Mouse (Mus musculus): ENCODE measurements around the gene Socs7. TPM values are rescaled to one million over a fixed set of nuclear protein-coding genes. Genes with fewer than 3 reads are reported as not detected.
"Not testable (repeated sequence)": the region's sequence is repeated elsewhere in the genome, so short reads cannot be mapped to it uniquely, and the experiment has no call there.

Gene Socs7
- polyA plus RNA-seq, 1 experiment from 2014 or later: 3.9 TPM

DNA sequence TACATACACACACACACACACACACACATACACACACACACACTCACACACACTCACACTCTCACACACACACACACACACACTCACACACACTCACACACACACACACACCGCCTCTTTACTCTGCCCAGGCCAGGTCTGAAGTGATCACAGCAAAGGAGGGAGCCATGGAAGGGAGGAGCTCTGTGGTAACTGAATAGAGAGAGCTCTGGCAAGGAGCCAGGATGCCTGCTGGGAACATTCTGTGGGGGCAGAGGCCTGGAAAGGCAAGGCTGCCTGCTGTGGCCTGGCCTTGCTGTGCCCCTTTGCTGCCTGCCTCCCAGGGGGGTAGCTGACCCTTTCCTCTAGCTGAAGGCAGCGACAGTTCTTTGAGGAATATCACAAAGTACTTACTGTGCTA lies 12.3 kb upstream of the Socs7 start:
- WGBS: 18% methylated on average over 2 of the region's 2 CpGs
- Histone ChIP-seq H3K27me3 (ENCODE audit: insufficient read depth, poor library complexity, severe bottlenecking) (no peaks in the 10 kb centered on the region; the same call in 1 of the 2 replicates), H3K9me3 (no peaks in the 10 kb centered on the region), H3K27ac (peak overlapping the region; percentile 41; the same call in 1 of the 2 replicates), H3K36me3 (no peaks in the 10 kb centered on the region), H3K4me1 (replicated peaks) (peaks cover 37% of the 10 kb centered on the region), H3K4me3 (0 out of 2 replicates have a peak overlapping the region, but pooled peaks have one; percentile 3)
- DNase-seq (ENCODE audit: low spot score): peak; percentile 57

GRCm38 (mm10) chr11:97352027-97352684 lies 10.2 kb upstream of the Socs7 start, which contains the start of gene Gpr179:
TSS of gene Gpr179 (minus strand) at chr11:97352077.
- peak within 1 kb of the TSS; percentile 6; the same call in 1 of the 2 replicates for H3K27ac ChIP-seq
- no peak for DNase-seq (ENCODE audit: low spot score)
- no peak within 1 kb of the TSS for H3K4me3 ChIP-seq
- H3K4me1 ChIP-seq (replicated peaks): peaks cover 32% of the 10 kb centered on the region
- H3K9me3 ChIP-seq: no peaks in the 10 kb centered on the region
- H3K27me3 ChIP-seq (ENCODE audit: insufficient read depth, poor library complexity, severe bottlenecking): no peaks in the 10 kb centered on the region
- WGBS: 59% methylated on average over 3 of the region's 3 CpGs
- H3K36me3 ChIP-seq: no peaks in the 10 kb centered on the region

- no peak for DNase-seq (ENCODE audit: low spot score)
- Histone ChIP-seq H3K27ac (no peak overlapping the region), H3K36me3 (no peaks in the 10 kb centered on the region), H3K4me1 (replicated peaks) (peaks cover 32% of the 10 kb centered on the region), H3K4me3 (no peak overlapping the region), H3K27me3 (ENCODE audit: insufficient read depth, poor library complexity, severe bottlenecking) (no peaks in the 10 kb centered on the region), H3K9me3 (no peaks in the 10 kb centered on the region)
- 79% methylated on average over 4 of the region's 4 CpGs for WGBS
Measured at GRCm38 (mm10) chr11:97352935-97353597, 9.3 kb upstream of the Socs7 start.

- Histone ChIP-seq H3K4me1 (replicated peaks) (peaks cover 28% of the 10 kb centered on the region), H3K27ac (no peak overlapping the region), H3K9me3 (no peaks in the 10 kb centered on the region), H3K27me3 (ENCODE audit: insufficient read depth, poor library complexity, severe bottlenecking) (no peaks in the 10 kb centered on the region), H3K4me3 (no peak overlapping the region), H3K36me3 (no peaks in the 10 kb centered on the region)
- 89% methylated on average over 2 of the region's 2 CpGs for WGBS
- no peak for DNase-seq (ENCODE audit: low spot score)
Measured at GRCm38 (mm10) chr11:97354646-97355045, 7.7 kb upstream of the Socs7 start.

DNA sequence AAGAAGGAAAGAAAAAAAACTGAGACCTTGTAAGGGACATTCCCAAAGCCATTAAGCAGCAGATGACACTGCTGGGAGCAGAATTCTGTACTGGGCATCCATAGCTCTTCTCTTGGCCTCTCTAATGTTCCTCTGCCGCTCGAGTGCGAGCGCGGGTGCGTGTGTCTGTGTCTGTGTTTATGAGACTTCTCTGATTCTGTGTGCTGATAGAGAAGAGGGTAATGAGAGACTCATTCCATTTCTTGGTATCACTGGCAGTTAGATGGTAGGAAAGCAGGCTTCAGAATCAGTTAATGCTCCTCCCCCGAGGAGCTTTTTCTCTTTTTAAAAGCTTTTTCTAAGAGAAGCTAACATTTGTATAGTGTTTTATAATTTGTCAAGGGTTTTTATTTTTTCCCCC lies 7.1 kb upstream of the Socs7 start:
- Histone ChIP-seq H3K9me3 (no peaks in the 10 kb centered on the region), H3K27ac (no peak overlapping the region), H3K27me3 (ENCODE audit: insufficient read depth, poor library complexity, severe bottlenecking) (no peaks in the 10 kb centered on the region), H3K36me3 (no peaks in the 10 kb centered on the region), H3K4me1 (replicated peaks) (peaks cover 22% of the 10 kb centered on the region), H3K4me3 (no peak overlapping the region)
- no peak for DNase-seq (ENCODE audit: low spot score)
- 91% methylated on average over 7 of the region's 7 CpGs for WGBS

- WGBS: 21% methylated on average over 6 of the region's 6 CpGs
- peak; percentile 60 for DNase-seq (ENCODE audit: low spot score)
Measured at GRCm38 (mm10) chr11:97357663-97358062, 4.7 kb upstream of the Socs7 start.

DNA sequence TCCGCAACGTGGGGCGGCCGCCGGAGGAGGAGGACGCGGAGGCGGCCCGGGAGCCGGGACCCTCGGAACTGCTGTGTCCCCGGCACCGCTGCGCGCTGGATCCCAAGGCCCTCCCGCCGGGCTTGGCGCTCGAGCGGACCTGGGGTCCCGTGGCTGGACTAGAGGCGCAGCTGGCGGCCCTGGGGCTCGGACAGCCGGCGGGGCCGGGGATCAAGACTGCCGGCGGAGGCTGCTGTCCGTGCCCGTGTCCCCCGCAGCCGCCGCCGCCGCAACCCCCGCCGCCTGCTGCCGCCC lies 245 bp downstream of the Socs7 start:
- Histone ChIP-seq H3K27me3 (ENCODE audit: insufficient read depth, poor library complexity, severe bottlenecking) (no peaks in the 10 kb centered on the region), H3K9me3 (no peaks in the 10 kb centered on the region), H3K36me3 (0 out of 2 replicates have a peak, but pooled peaks cover 4% of the 10 kb centered on the region), H3K27ac (peak overlapping the region; percentile 96), H3K4me3 (peak overlapping the region; percentile 100), H3K4me1 (replicated peaks) (peaks cover 39% of the 10 kb centered on the region)
- DNase-seq (ENCODE audit: low spot score): no peak
- WGBS: 0% methylated on average over 37 of the region's 39 CpGs

More at GRCm38 (mm10) chr11:97357663-97358062, 4.7 kb upstream of the Socs7 start:
- H3K9me3 ChIP-seq; H3K4me3 ChIP-seq; H3K27ac ChIP-seq; H3K4me1 ChIP-seq (replicated peaks); H3K36me3 ChIP-seq; H3K27me3 ChIP-seq (ENCODE audit: insufficient read depth, poor library complexity, severe bottlenecking): not testable (repeated sequence)

- Histone ChIP-seq H3K36me3 (peaks cover 7% of the 10 kb centered on the region; the same call in 1 of the 2 replicates), H3K27ac (peak overlapping the region; percentile 96), H3K4me1 (replicated peaks) (peaks cover 39% of the 10 kb centered on the region), H3K4me3 (peak overlapping the region; percentile 100), H3K9me3 (no peaks in the 10 kb centered on the region), H3K27me3 (ENCODE audit: insufficient read depth, poor library complexity, severe bottlenecking) (no peaks in the 10 kb centered on the region)
- WGBS: under 1% methylated on average over 49 of the region's 49 CpGs
- DNase-seq (ENCODE audit: low spot score): peak; percentile 61
Measured at GRCm38 (mm10) chr11:97362943-97363643, 742 bp downstream of the Socs7 start.

DNA sequence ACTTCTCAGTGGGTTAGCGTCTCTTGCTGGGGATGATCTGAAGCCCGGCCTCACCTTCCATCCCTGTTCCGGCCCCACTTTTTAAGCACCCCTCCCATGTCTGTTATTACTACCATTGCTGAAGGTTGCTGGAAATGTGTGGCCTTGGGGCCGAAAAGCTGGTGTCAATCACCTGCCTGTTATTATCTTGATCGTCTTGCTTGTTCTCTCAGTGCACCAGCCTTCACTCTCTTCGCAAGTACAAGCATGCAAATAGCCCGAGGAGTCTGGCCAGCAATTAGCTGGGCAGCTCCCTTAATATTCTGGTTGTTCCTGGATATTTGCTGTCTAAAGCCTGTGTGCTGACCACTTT lies 1.3 kb downstream of the Socs7 start:
- Histone ChIP-seq H3K4me1 (replicated peaks) (peaks cover 39% of the 10 kb centered on the region), H3K4me3 (peak overlapping the region; percentile 100), H3K27ac (peak overlapping the region; percentile 96; the same call in 1 of the 2 replicates), H3K9me3 (no peaks in the 10 kb centered on the region), H3K36me3 (peaks cover 9% of the 10 kb centered on the region), H3K27me3 (ENCODE audit: insufficient read depth, poor library complexity, severe bottlenecking) (no peaks in the 10 kb centered on the region)
- DNase-seq (ENCODE audit: low spot score): peak; percentile 22
- 3% methylated on average over 7 of the region's 7 CpGs for WGBS

- H3K4me1 ChIP-seq (replicated peaks): peaks cover 39% of the 10 kb centered on the region
- 85% methylated on average over 1 of the region's 1 CpGs for WGBS
- no peaks in the 10 kb centered on the region for H3K27me3 ChIP-seq (ENCODE audit: insufficient read depth, poor library complexity, severe bottlenecking)
- no peak overlapping the region for H3K27ac ChIP-seq
- H3K36me3 ChIP-seq: peaks cover 9% of the 10 kb centered on the region
- DNase-seq (ENCODE audit: low spot score): no peak
- 0 out of 2 replicates have a peak overlapping the region, but pooled peaks have one; percentile 1 for H3K4me3 ChIP-seq
- H3K9me3 ChIP-seq: no peaks in the 10 kb centered on the region
Measured at GRCm38 (mm10) chr11:97365556-97365955, 3.2 kb downstream of the Socs7 start.

DNA sequence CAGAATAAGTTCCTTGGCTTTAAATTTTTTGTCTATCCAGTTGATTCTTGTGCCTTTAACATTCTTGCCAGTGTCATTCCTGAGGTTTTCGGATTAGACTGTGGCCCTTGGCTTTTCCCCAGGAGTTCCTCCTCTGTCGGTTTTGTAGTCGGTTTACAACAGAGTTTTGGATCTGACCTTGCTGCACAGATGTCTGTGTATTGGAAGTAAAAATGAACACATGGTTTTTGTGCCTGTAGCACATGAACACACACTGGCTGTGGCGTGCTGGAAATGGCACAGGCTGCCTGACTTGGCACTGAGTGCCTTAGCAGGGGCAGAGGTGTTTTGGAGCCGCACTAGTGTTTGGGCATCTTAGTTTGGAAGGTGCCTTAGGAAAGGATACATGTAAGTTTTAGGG lies 6.2 kb downstream of the Socs7 start:
- no peaks in the 10 kb centered on the region for H3K9me3 ChIP-seq
- 93% methylated on average over 5 of the region's 5 CpGs for WGBS
- H3K27ac ChIP-seq: no peak overlapping the region
- peaks cover 16% of the 10 kb centered on the region for H3K36me3 ChIP-seq
- peaks cover 25% of the 10 kb centered on the region for H3K4me1 ChIP-seq (replicated peaks)
- H3K27me3 ChIP-seq (ENCODE audit: insufficient read depth, poor library complexity, severe bottlenecking): no peaks in the 10 kb centered on the region
- DNase-seq (ENCODE audit: low spot score): no peak
- no peak overlapping the region for H3K4me3 ChIP-seq

DNA sequence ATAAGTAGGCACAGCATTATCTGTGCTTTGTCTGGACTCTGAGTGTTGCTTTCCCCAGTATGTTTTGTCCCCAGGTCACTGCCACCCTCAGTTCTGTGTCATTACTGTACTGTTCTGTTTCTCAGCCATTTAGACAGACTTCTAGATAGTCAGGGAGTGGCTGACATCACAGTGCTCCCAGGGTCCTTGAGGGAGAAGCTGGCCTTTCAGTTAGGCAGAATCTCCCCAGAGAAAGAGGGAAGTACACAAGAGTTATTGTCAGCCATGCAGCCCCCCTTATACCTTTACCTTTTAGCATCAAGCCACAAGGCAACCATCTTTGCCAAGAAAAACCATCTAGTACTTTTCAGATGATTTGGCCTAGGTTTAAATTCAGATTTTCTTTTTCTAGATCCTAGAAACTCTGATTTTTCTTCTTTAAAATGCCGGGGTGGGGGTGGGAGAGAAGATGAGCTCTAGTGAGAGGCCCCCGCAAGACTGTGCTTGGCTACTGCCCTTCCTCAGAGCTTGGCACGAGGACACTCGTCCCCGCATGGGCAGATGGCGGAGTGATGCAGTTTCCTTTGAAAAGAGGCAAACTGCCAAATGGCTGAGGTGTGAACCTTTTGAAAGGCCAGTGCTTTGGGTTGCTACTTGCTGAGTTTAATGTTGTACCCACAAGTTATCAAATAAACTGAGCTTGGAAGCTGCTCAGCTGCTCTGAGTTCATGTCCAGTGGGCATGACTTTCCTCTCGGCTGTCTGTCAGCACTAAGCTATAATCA lies 8.2 kb downstream of the Socs7 start:
- Histone ChIP-seq H3K27ac (no peak overlapping the region), H3K9me3 (no peaks in the 10 kb centered on the region), H3K27me3 (ENCODE audit: insufficient read depth, poor library complexity, severe bottlenecking) (no peaks in the 10 kb centered on the region), H3K36me3 (peaks cover 33% of the 10 kb centered on the region), H3K4me1 (replicated peaks) (peaks cover 5% of the 10 kb centered on the region), H3K4me3 (no peak overlapping the region)
- 90% methylated on average over 7 of the region's 7 CpGs for WGBS
- DNase-seq (ENCODE audit: low spot score): no peak
